Mouse (Mus musculus): ENCODE measurements at regions not wholly inside any gene's neighbourhood (a gene's known extent, or its start where the extent isn't known, plus 50 kb on each side); places are given as distances from the start of the nearest gene placed in this dataset.

GRCm38 (mm10) chr16:63075814-63076213 lies 221.7 kb downstream of the Pros1 start:
- H3K9ac ChIP-seq, result no peak overlapping the region
- no peaks in the 10 kb centered on the region for H3K4me1 ChIP-seq
- H3K36me3 ChIP-seq, result no peaks in the 10 kb centered on the region
- no peak for ATAC-seq (ENCODE audit: insufficient read depth, low FRiP score, low read depth)
- no peaks in the 10 kb centered on the region for H3K9me3 ChIP-seq
- no peak overlapping the region for H3K4me3 ChIP-seq (replicated peaks)
- no peak overlapping the region for H3K4me2 ChIP-seq
- no peak overlapping the region for H3K27ac ChIP-seq
- H3K27me3 ChIP-seq (replicated peaks), result no peaks in the 10 kb centered on the region
- 37% methylated on average over 4 of the region's 4 CpGs for WGBS

GRCm38 (mm10) chr16:63081383-63081782 lies 227.3 kb downstream of the Pros1 start:
- Histone ChIP-seq H3K27ac (no peak overlapping the region), H3K36me3 (no peaks in the 10 kb centered on the region), H3K4me3 (replicated peaks) (no peak overlapping the region), H3K9me3 (no peaks in the 10 kb centered on the region), H3K27me3 (replicated peaks) (no peaks in the 10 kb centered on the region), H3K9ac (no peak overlapping the region), H3K4me2 (no peak overlapping the region), H3K4me1 (no peaks in the 10 kb centered on the region)
- no peak for ATAC-seq (ENCODE audit: insufficient read depth, low FRiP score, low read depth)
- WGBS, result 63% methylated on average over 3 of the region's 3 CpGs

DNA sequence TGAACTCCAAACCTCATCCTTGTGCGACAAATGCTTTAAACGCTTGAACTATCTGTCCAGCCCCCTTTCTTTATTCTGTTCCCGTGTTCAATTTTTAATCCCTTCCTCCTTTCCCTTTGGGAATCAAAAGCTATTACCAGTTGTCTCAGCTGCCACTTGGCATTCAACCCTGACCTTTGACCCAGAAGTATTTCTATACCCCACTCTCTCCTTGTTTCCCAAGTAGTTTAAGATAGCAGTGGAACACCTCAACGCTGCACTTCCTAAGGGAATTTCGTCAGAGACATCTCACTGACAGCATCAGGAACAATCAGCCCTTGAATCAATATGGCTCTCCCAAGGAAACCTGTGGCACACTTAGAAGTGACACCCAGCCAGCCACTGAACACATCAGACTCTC lies 229.1 kb downstream of the Pros1 start:
- Histone ChIP-seq H3K27ac (no peak overlapping the region), H3K4me1 (no peaks in the 10 kb centered on the region), H3K36me3 (no peaks in the 10 kb centered on the region), H3K4me3 (replicated peaks) (no peak overlapping the region), H3K9me3 (no peaks in the 10 kb centered on the region), H3K4me2 (no peak overlapping the region), H3K27me3 (replicated peaks) (no peaks in the 10 kb centered on the region), H3K9ac (no peak overlapping the region)
- no peak for ATAC-seq (ENCODE audit: insufficient read depth, low FRiP score, low read depth)
- 83% methylated on average over 5 of the region's 5 CpGs for WGBS

GRCm38 (mm10) chr16:63084021-63084756 lies 230.1 kb downstream of the Pros1 start:
- Histone ChIP-seq H3K27ac (no peak overlapping the region), H3K4me1 (no peaks in the 10 kb centered on the region), H3K36me3 (no peaks in the 10 kb centered on the region), H3K4me3 (replicated peaks) (no peak overlapping the region), H3K9ac (no peak overlapping the region), H3K4me2 (no peak overlapping the region), H3K27me3 (replicated peaks) (no peaks in the 10 kb centered on the region), H3K9me3 (no peaks in the 10 kb centered on the region)
- ATAC-seq (ENCODE audit: insufficient read depth, low FRiP score, low read depth), result no peak
- WGBS, result 61% methylated on average over 10 of the region's 10 CpGs

DNA sequence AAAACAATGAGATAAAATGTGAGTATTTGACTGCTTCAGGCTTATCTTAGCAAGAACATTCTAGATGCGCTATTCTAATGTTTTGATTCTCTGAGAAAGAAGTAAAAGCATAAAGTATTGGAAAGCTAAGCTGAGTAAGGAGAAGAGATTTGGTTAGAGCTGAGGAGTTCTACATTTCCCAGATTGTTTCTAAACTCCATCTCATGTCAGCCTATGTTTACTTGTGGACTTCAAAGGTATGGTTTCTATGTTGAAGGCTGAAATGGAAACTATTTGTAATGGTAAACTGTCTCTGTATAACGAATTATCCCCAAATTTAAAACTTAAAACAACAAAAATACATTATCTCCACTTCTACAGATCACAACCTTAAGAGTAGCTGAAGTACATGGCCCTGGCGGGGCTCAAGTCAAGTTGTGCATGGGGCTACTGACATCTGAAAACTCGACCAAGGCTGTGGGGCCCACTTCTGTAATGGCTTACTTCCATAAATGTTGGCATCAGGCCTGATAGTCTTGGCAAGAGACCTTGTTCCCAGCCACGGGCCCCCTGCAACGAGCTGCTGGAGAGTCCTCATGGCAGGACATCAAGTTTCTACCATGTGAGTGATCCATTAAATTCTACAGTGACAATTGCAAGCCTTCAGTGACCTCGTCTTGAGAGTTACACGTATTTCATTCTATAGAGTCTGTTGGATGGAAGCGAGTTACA lies 232.1 kb downstream of the Pros1 start:
- no peak overlapping the region for H3K27ac ChIP-seq
- H3K4me3 ChIP-seq (replicated peaks), result no peak overlapping the region
- no peak; the same call in 1 of the 2 replicates for ATAC-seq (ENCODE audit: insufficient read depth, low FRiP score, low read depth)
- H3K36me3 ChIP-seq, result no peaks in the 10 kb centered on the region
- WGBS, result 56% methylated on average over 9 of the region's 9 CpGs
- no peaks in the 10 kb centered on the region for H3K9me3 ChIP-seq
- H3K4me2 ChIP-seq, result no peak overlapping the region
- H3K27me3 ChIP-seq (replicated peaks), result no peaks in the 10 kb centered on the region
- no peaks in the 10 kb centered on the region for H3K4me1 ChIP-seq
- H3K9ac ChIP-seq, result no peak overlapping the region

- no peak overlapping the region for H3K9ac ChIP-seq
- no peaks in the 10 kb centered on the region for H3K9me3 ChIP-seq
- ATAC-seq (ENCODE audit: insufficient read depth, low FRiP score, low read depth), result no peak
- H3K27me3 ChIP-seq (replicated peaks), result no peaks in the 10 kb centered on the region
- H3K27ac ChIP-seq, result no peak overlapping the region
- no peaks in the 10 kb centered on the region for H3K36me3 ChIP-seq
- H3K4me2 ChIP-seq, result no peak overlapping the region
- H3K4me1 ChIP-seq, result no peaks in the 10 kb centered on the region
- no peak overlapping the region for H3K4me3 ChIP-seq (replicated peaks)
- 65% methylated on average over 11 of the region's 11 CpGs for WGBS
Observed at GRCm38 (mm10) chr16:63091471-63092300, 237.6 kb downstream of the Pros1 start.

DNA sequence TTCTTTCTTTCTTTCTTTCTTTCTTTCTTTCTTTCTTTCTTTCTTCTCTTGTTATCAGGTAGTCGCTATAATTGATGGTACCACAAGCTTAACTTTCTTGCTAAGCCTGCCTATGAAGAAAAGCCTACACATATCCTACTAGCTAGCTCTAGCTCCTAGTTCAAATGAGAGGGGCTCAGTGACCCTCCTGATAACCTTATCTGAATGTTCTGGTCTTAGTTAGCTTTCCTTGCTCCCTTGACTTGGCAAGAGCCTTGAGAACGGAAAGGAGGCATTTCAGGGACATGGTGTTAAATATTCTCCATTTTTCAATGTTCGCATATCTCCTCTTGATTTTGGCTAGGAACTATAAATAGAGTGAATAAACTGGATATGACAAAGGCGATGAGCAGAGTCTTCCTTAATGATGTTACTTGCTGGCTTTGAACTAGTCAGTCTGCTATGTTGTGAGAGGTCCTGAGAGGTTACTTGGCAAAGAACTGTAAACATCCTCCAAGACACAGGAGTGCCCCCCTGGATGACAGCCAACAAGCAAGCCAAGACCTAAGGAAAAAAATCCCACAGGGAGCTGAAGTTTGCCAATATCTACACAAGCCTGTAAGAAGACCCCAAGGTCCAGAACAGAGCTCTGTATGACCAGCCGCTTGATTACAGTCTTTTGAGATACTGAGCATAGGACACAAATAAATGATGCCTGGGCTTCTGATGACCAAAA lies 240.2 kb downstream of the Pros1 start:
- ATAC-seq (ENCODE audit: insufficient read depth, low FRiP score, low read depth), result no peak; the same call in 1 of the 2 replicates
- no peaks in the 10 kb centered on the region for H3K4me1 ChIP-seq
- H3K36me3 ChIP-seq, result no peaks in the 10 kb centered on the region
- no peak overlapping the region for H3K9ac ChIP-seq
- 59% methylated on average over 5 of the region's 5 CpGs for WGBS
- H3K4me2 ChIP-seq, result no peak overlapping the region
- no peak overlapping the region for H3K27ac ChIP-seq
- H3K9me3 ChIP-seq, result no peaks in the 10 kb centered on the region
- no peak overlapping the region for H3K4me3 ChIP-seq (replicated peaks)
- H3K27me3 ChIP-seq (replicated peaks), result no peaks in the 10 kb centered on the region

DNA sequence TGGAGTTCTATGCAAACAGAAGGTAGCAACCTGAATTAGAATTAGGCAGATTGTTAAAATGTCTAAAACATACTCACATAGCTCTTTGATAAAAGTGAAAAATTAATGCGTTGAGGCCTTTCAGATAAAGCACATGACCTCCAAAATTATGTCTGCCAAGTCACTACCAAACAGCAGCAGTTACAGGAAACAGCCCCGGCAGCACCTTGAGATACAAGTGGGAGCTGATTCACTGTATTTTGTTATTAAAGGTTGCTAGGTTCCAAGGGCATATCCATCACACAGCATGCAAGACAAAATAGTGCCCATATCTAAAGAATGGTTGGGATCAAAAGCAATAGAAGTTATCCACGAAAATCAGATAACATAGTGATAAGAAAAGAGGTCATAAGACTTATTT lies 248.3 kb downstream of the Pros1 start:
- no peak overlapping the region for H3K9ac ChIP-seq
- H3K9me3 ChIP-seq, result no peaks in the 10 kb centered on the region
- no peak overlapping the region for H3K27ac ChIP-seq
- no peak overlapping the region for H3K4me2 ChIP-seq
- no peak overlapping the region for H3K4me3 ChIP-seq (replicated peaks)
- 0 out of 2 replicates have a peak, but pooled peaks cover 4% of the 10 kb centered on the region for H3K4me1 ChIP-seq
- no peak for ATAC-seq (ENCODE audit: insufficient read depth, low FRiP score, low read depth)
- H3K36me3 ChIP-seq, result no peaks in the 10 kb centered on the region
- no peaks in the 10 kb centered on the region for H3K27me3 ChIP-seq (replicated peaks)
- 72% methylated on average over 3 of the region's 3 CpGs for WGBS

DNA sequence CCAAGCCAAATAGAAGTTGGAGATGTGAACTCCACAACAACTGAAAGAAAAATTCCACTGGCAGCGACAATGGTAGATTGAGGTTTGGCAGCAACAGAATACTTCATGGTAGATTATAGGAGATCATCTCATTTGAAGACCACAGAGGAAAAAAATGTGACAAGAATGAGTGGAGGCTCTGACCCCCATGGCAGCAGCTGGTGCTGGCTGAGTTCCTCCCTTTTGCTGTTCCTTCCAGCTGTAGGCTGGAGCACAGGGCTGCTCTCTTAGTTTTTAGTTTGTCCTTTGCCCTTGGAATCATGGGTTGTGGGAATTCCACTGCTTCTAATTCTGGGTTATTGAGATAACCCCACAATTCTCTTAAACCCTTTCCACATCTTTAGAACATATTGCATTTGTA lies 248.8 kb downstream of the Pros1 start:
- no peak overlapping the region for H3K4me2 ChIP-seq
- no peak overlapping the region for H3K9ac ChIP-seq
- H3K4me3 ChIP-seq (replicated peaks), result no peak overlapping the region
- no peaks in the 10 kb centered on the region for H3K9me3 ChIP-seq
- H3K27ac ChIP-seq, result no peak overlapping the region
- 0 out of 2 replicates have a peak, but pooled peaks cover 4% of the 10 kb centered on the region for H3K4me1 ChIP-seq
- ATAC-seq (ENCODE audit: insufficient read depth, low FRiP score, low read depth), result no peak
- H3K36me3 ChIP-seq, result no peaks in the 10 kb centered on the region
- 87% methylated on average over 1 of the region's 1 CpGs for WGBS
- H3K27me3 ChIP-seq (replicated peaks), result no peaks in the 10 kb centered on the region

DNA sequence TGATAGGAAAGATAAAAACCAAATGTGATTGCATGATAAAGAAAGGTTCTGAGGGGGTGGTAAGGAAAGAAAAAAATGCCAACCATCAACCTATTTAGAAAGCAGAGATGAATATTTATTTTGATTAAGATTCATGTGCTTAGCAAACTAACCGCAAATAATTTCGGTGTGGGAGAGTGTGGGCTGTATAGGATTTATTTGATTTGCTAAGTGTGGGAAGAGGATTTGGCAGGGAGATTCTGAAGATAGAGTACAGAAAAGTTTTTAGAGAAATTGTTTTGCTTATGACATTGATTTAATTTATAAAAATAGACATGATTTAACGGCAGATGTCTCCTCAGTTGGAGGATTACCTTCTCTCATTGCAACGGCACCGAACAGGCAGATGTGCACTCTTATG lies 250.3 kb downstream of the Pros1 start:
- Histone ChIP-seq H3K27ac (peak overlapping the region; percentile 73), H3K4me2 (no peak overlapping the region), H3K4me1 (0 out of 2 replicates have a peak, but pooled peaks cover 4% of the 10 kb centered on the region), H3K36me3 (no peaks in the 10 kb centered on the region), H3K9me3 (no peaks in the 10 kb centered on the region), H3K4me3 (replicated peaks) (no peak overlapping the region), H3K27me3 (replicated peaks) (no peaks in the 10 kb centered on the region), H3K9ac (no peak overlapping the region)
- 51% methylated on average over 5 of the region's 5 CpGs for WGBS
- no peak for ATAC-seq (ENCODE audit: insufficient read depth, low FRiP score, low read depth)

DNA sequence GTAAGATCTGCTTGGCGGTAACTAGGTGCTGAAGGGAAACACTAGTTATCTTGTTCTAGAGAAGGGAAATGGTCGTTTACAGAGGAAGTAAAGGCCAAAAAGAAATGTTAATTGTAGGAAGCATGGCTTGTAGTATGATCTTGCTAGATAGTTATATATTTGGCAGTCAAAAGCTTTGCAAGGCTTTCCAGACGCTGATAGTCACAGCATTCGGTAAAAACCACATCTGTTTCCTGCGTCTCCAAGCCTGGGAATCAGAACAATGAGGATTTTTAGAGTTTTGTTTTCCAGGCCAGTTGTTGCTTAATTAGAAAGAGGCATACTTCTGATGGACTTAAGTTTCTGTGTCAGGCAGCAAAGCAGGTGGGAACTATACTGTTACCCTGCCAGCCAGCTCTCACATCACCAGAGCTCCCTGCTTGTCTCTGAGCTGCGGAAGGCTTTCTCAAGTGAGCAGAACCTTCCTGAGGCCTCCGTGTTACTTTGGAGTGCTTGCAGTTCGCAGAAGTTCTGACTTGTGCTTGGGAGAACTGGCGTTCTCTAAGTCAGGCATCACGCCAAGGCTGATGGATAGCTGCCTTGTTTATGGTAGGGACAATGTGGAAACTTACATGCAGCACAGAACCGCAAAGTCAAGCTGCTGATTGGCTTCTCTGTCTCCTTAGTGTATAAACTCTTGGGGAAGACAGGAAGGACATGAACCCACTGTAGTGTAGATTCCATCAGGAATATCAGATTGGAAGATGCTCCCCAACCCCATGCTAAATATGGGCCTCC lies 251.0 kb downstream of the Pros1 start:
- no peak overlapping the region for H3K9ac ChIP-seq
- no peaks in the 10 kb centered on the region for H3K36me3 ChIP-seq
- ATAC-seq (ENCODE audit: insufficient read depth, low FRiP score, low read depth), result no peak
- WGBS, result 43% methylated on average over 11 of the region's 11 CpGs
- peak overlapping the region; percentile 73 for H3K27ac ChIP-seq
- no peaks in the 10 kb centered on the region for H3K9me3 ChIP-seq
- H3K27me3 ChIP-seq (replicated peaks), result no peaks in the 10 kb centered on the region
- 0 out of 2 replicates have a peak, but pooled peaks cover 4% of the 10 kb centered on the region for H3K4me1 ChIP-seq
- H3K4me3 ChIP-seq (replicated peaks), result no peak overlapping the region
- no peak overlapping the region for H3K4me2 ChIP-seq
